Mouse (Mus musculus): ENCODE measurements around the gene Hipk4. TPM values are rescaled to one million over a fixed set of nuclear protein-coding genes. Genes with fewer than 3 reads are reported as not detected.
"Not testable (repeated sequence)": the region's sequence is repeated elsewhere in the genome, so short reads cannot be mapped to it uniquely, and the experiment has no call there.

The Hipk4 gene
- total RNA-seq, 2 experiments from 2014 or later: not detected

GRCm38 (mm10) chr7:27494659-27495367 lies 28.3 kb upstream of the Hipk4 start:
- not testable (repeated sequence) for DNase-seq (ENCODE audit: low spot score)

- DNase-seq (ENCODE audit: low spot score): no peak
Observed at GRCm38 (mm10) chr7:27499036-27499435, 24.0 kb upstream of the Hipk4 start, which contains the start of gene Prx. Gene Prx (plus strand): TSS chr7:27499324.

DNA sequence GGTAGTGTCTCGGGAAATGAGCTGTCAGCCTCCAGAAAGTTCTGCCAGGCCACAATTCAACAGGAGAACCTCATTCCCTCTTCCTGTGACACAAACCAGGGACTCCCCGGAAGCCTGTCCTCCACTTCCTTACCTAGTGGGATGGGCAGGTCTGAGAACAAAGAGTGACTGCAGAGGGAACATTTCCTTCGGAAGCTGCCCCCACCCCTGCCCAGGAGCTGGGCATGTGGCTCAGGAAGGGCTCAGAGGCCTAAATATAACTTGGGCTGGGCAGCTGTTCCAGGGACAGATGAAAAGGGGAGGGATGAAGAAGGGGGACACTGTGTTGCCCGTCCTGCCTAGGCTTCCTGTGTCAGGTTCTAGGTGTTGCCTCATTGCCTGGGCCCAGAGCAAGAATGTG lies 21.4 kb upstream of the Hipk4 start:
- peak; percentile 84 for DNase-seq (ENCODE audit: low spot score)

GRCm38 (mm10) chr7:27506765-27507370 lies 16.2 kb upstream of the Hipk4 start:
- DNase-seq (ENCODE audit: low spot score): no peak

DNA sequence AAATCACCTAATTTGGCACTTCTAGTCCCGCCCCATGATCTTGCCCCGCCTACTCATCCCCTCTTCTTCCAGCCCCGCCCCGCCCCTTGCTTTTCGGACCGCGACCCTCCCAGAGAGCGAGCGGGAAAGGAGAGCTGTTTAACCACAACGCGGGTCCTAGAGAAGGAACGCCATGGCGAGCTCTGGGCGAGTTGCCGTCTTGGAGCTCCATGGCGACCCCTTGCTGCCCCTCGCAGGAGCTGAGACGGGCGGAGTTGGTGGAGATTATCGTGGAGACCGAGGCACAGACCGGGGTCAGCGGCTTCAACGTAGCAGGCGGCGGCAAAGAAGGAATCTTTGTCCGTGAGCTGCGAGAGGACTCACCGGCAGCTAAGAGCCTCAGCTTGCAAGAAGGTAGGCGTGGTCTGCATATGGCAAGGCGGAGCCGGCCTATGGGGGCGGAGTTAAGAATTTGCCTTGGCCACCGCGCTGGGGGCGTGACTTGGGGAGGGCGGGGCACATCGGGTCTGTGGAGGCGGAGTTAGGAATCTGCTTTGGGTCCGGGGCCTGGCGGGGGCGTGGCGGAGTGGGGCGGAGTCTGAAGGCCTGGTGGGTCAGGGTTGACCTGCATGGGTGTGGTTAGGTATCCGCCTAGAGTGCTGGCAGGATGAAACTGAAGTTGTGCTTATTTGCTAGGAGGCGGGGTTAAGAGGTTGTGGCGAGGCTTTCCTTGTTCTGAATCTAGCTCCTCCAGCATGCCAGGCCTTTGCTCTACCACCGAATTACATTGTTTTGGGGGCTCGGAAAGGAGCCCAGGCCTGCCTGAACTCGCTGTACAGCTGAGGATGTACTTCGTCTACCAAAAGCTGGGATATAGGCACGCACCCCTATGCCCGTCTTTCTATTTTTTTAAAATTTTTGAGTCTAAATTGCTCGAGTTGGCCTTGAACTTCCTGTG lies 15.1 kb upstream of the Hipk4 start:
- peak; percentile 98 for DNase-seq (ENCODE audit: low spot score)

DNA sequence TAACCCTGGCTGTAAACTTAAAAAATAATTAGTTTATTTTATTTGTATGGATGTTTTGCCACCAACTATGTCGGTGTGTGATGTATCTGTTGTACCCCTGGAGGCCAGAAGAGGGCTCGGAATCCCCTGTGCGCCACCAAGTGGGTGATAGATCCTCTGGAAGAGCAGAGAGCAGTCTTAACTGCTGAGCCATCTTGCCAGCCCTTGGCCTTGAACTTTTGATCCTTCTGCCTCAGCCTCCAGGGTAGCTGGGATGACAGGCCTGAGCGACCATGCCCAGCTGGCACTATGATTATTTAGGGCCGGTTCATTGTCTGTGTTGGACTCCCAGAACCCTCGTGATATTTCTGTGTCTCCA lies 14.4 kb upstream of the Hipk4 start:
- peak; percentile 62 for DNase-seq (ENCODE audit: low spot score)

- no peak for DNase-seq (ENCODE audit: low spot score)
Observed at GRCm38 (mm10) chr7:27510809-27511208, 12.3 kb upstream of the Hipk4 start.

DNA sequence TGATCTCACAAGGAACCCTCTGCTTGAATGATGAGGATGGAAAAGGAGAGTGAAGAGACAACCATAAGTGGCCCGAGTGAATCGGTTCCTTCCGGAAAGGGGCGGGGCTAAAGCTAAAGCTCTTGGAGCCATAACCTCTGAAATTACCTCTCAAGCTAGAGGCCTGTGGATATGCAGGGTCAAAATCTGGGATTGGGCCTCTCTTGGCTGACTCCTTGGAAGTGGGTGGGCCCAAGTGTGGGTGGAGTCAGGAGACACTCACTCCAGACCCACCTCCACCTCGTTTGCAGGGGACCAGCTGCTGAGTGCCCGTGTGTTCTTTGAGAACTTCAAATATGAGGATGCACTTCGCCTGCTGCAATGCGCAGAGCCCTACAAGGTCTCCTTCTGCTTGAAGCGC lies 8.1 kb upstream of the Hipk4 start:
- no peak for DNase-seq (ENCODE audit: low spot score)

DNA sequence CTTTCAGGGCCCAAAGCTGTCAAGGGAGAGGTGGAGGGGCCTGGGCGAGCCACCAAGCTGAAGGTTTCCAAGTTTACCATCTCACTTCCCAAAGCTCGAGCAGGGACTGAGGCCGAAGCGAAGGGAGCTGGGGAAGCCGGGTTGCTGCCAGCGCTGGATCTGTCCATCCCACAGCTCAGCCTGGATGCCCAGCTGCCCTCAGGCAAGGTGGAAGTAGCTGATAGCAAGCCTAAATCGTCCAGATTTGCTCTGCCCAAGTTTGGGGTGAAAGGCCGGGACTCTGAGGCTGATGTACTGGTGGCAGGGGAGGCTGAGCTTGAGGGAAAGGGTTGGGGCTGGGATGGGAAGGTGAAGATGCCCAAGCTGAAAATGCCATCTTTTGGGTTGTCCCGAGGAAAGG lies 4.8 kb upstream of the Hipk4 start:
- DNase-seq (ENCODE audit: low spot score): no peak

DNA sequence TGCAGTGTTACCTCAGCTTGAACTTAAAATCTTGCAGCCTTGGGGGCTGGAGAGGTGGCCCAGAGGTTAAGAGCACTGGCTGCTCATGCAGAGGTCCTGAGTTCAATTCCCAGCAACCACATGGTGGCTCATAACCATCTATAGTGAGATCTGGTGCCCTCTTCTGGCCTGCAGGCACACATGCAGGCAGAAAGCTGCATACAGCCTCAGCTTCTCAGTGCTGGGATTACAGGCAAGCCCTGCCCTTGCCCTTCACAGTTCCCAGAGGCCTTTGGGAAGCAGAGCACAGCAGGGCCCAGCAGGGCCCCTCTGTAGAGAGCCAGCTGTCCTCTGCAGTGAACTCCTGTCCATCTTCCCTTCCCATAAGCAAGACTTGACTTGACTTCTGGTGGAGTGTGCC lies 3.0 kb upstream of the Hipk4 start:
- DNase-seq (ENCODE audit: low spot score): no peak

GRCm38 (mm10) chr7:27520599-27520998 lies 2.5 kb upstream of the Hipk4 start:
- no peak for DNase-seq (ENCODE audit: low spot score)

DNA sequence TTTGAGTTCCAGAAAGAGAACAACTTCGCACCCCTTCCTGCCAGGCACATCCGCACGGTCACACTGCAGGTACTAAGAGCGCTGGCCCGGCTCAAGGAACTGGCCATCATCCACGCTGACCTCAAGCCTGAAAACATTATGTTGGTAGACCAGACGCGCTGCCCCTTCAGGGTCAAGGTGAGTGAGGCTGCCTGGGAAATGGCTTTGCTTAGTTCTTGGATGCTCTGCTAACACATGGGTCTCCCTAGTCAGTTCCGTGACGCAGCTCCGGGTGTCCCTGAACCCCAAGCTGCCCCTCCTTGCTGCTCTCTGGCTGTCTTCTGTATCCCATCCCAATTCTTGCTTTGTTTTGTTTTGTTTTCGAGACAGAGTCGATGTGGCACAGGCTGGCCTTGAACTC lies 738 bp downstream of the Hipk4 start:
- no peak for DNase-seq (ENCODE audit: low spot score)

- DNase-seq (ENCODE audit: low spot score): peak; percentile 76
Observed at GRCm38 (mm10) chr7:27526039-27526827, 3.2 kb downstream of the Hipk4 start.

DNA sequence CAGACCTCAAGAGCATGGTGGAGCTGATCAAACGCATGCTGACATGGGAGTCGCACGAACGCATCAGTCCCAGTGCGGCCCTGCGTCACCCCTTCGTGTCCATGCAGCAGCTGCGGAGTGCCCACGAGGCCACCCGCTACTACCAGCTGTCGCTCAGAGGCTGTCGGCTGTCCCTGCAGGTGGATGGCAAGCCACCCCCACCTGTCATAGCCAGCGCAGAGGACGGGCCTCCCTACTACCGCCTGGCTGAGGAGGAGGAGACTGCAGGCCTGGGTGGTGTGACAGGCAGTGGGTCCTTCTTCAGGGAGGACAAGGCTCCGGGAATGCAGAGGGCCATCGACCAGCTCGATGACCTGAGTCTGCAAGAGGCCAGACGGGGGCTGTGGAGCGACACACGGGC lies 6.0 kb downstream of the Hipk4 start:
- no peak for DNase-seq (ENCODE audit: low spot score)

GRCm38 (mm10) chr7:27530937-27531336 lies 7.9 kb downstream of the Hipk4 start:
- no peak for DNase-seq (ENCODE audit: low spot score)

DNA sequence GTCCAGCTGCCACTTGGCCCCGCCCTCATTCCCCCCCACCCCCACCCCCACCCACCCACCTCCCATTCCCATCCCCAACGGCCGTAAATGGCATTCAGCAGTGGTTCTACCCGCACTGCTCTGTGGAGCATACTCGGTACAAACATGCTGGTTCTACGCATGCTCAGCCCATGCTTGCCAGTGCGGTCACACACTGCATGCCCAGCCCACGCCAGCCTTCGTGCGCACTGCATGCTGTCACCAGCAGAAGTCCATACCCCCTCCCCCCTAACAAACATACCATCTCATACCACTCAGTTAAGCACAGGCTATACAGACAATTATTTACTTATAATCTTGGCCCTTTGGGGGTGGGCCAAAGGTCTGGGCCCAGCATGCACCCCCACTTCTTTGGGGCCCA lies 8.6 kb downstream of the Hipk4 start:
- DNase-seq (ENCODE audit: low spot score): no peak

- DNase-seq (ENCODE audit: low spot score): no peak
Observed at GRCm38 (mm10) chr7:27532480-27533050, 9.5 kb downstream of the Hipk4 start.

DNA sequence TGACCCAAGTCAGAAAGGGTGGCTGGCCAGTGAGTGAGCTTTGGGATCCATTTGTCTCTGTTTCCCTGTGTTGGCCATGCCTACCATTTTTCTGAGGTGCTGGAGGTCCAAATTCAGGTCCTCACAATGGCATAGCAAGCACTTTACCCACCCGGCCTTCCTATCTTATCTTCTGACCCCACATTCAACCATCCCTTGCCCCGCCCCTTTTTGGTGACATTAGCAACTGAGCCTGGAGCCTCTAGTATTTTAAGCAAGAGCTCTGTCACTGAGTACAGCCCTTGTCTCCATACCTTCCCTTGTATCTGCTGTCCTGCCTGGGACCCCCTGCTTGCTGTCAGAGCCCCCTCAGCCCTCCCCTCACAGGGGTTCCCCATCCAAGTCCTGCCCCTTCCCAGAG lies 12.3 kb downstream of the Hipk4 start:
- DNase-seq (ENCODE audit: low spot score): no peak

- no peak for DNase-seq (ENCODE audit: low spot score)
Observed at GRCm38 (mm10) chr7:27536618-27537017, 13.6 kb downstream of the Hipk4 start.

- DNase-seq (ENCODE audit: low spot score): no peak
Observed at GRCm38 (mm10) chr7:27537998-27538397, 14.9 kb downstream of the Hipk4 start.

GRCm38 (mm10) chr7:27538797-27539196 lies 15.7 kb downstream of the Hipk4 start:
- no peak for DNase-seq (ENCODE audit: low spot score)
